Mouse (Mus musculus) left cerebral cortex, adult 8-10 months (tissue): ENCODE results near the gene Vwa3b. TPM values are rescaled to one million over a fixed set of nuclear protein-coding genes. Genes with fewer than 3 reads are reported as not detected.

ENCODE experiments used
- DNase-seq, 2 experiments: peaks; one replicate each; pipeline ENCODE4 v3.0.0; 2022; ENCODE audit warnings: low spot score in 2 of 2
- total RNA-seq, 4 experiments: library from RNA; stranded (reverse); gene quantifications; 2 replicates each; pipeline ENCODE4 v1.2.4; 2022

The Vwa3b gene
- total RNA-seq, 4 experiments from 2014 or later: 0.67 to 1.8 (median 1.5) TPM

GRCm38 (mm10) chr1:37220134-37220907, 193.9 kb downstream of the Vwa3b start:
- DNase-seq: peak; percentile 60 to 92

GRCm38 (mm10) chr1:37222002-37222401, 195.6 kb downstream of the Vwa3b start:
- no peak for DNase-seq

GRCm38 (mm10) chr1:37230404-37230803, 204.0 kb downstream of the Vwa3b start:
- DNase-seq: no peak

- DNase-seq: peak in 1 of 2 experiments; percentile 28
Observed at GRCm38 (mm10) chr1:37231295-37231701, 204.9 kb downstream of the Vwa3b start.

Other genes with a start within 250 kb of the Vwa3b start
- 10 to 100 TPM; 45.8 to 54.3 (median 53.0) TPM for gene Tmem131, start 82.9 kb upstream of the Vwa3b start, total RNA-seq
- gene Cnga3, start 187.8 kb downstream of the Vwa3b start, total RNA-seq: under 1 TPM; 0.11 to 0.46 (median 0.27) TPM